Mouse (Mus musculus) kidney, embryonic 14.5 days (tissue): ENCODE results near the gene Gpld1. TPM values are rescaled to one million over a fixed set of nuclear protein-coding genes. Genes with fewer than 3 reads are reported as not detected.
A peak's percentile ranks its signal among the peaks of the same experiment; 100 is the strongest.

Experiments
- ATAC-seq: fragments of 200-750 bp; cut with Nextera tagmentation; 2 replicates; pipeline ENCODE4 v1.8.0; 2017; ENCODE audit warnings: moderate number of reproducible peaks, mild to moderate bottlenecking, moderate TSS enrichment, moderate library complexity; ENCODE audit not compliant: low FRiP score, low TSS enrichment
- H3K27ac ChIP-seq: fragments of 300-500 bp; sonication (generic); 2 replicates; pipeline ENCODE4 v1.5.1; 2014; ENCODE audit warnings: low read depth, mild to moderate bottlenecking, low read length, moderate library complexity, mixed read lengths
- H3K27me3 ChIP-seq: fragments of 300-500 bp; sonication (generic); 2 replicates; pipeline ENCODE4 v1.6.1; 2014; ENCODE audit warnings: mild to moderate bottlenecking, low read length; ENCODE audit not compliant: control insufficient read depth, insufficient read depth
- H3K36me3 ChIP-seq: fragments of 300-500 bp; sonication (generic); 2 replicates; pipeline ENCODE4 v1.6.1; 2014; ENCODE audit warnings: low read length, mixed read lengths; ENCODE audit not compliant: control insufficient read depth, insufficient read depth
- H3K4me1 ChIP-seq: fragments of 300-500 bp; sonication (generic); 2 replicates; pipeline ENCODE4 v1.6.1; 2014; ENCODE audit warnings: low read length, mixed read lengths; ENCODE audit not compliant: control insufficient read depth, insufficient read depth
- H3K4me2 ChIP-seq: fragments of 300-500 bp; sonication (generic); replicated peaks from 2 replicates; pipeline ENCODE4 v1.6.1; 2014; ENCODE audit warnings: low read depth, mild to moderate bottlenecking, low read length
- H3K4me3 ChIP-seq: fragments of 300-500 bp; sonication (generic); 2 replicates; pipeline ENCODE4 v1.5.1; 2014; ENCODE audit warnings: mild to moderate bottlenecking, low read length
- H3K9ac ChIP-seq: fragments of 300-500 bp; sonication (generic); 2 replicates; pipeline ENCODE4 v1.6.1; 2014; ENCODE audit warnings: low read depth, mild to moderate bottlenecking, low read length, moderate library complexity
- H3K9me3 ChIP-seq: fragments of 300-500 bp; sonication (generic); 2 replicates; pipeline ENCODE4 v1.6.1; 2016; ENCODE audit warnings: low read length; ENCODE audit not compliant: control insufficient read depth
- WGBS: fragments of 180-500 bp; shearing (Covaris S2); extraction: QIAGEN DNeasy Blood & Tissue Kit; methylation state at CpG from one replicate; pipeline ENCODE4 v1.1.7; 2014; 5-methylcytosine and 5-hydroxymethylcytosine counted together
- polyA plus RNA-seq: library from polyadenylated mRNA; unstranded; fragments of >200 nt; fragmentation: Nextera tagmentation; extraction: Ambion mirVana; gene quantifications from 2 replicates; pipeline ENCODE4 v1.2.1, GENCODE M21; 2014

Gene Gpld1
- polyA plus RNA-seq, 1 experiment from 2014 or later = 0.74 TPM

DNA sequence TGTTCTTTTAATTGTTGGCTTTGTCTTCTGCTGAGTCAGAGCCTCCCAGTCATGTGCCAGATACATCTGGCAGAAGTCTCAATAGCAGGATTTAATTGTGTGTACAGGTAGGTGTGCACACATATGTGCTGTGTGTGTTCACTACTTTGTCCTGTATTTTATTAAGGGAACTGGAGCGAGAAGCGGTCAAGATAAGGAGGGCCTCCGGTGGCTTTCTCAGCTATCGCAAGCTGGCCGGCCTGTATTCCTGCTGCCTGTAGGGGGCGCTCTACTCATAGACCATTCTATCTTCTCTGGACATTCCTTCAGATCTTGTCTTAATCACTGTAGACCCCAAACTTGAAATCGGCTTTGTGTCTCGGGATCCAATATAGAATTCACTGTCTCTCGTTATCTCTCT, 4.3 kb upstream of the Gpld1 start:
- Histone ChIP-seq H3K9me3 (no peaks in the 10 kb centered on the region), H3K36me3 (no peaks in the 10 kb centered on the region), H3K4me1 (0 out of 2 replicates have a peak, but pooled peaks cover 8% of the 10 kb centered on the region), H3K27me3 (no peaks in the 10 kb centered on the region), H3K9ac (no peak overlapping the region), H3K4me3 (no peak overlapping the region), H3K27ac (no peak overlapping the region), H3K4me2 (no peak overlapping the region)
- peak; percentile 14; the same call in 1 of the 2 replicates for ATAC-seq
- WGBS = 32% methylated on average over 9 of the region's 9 CpGs

- Histone ChIP-seq H3K4me3 (no peak overlapping the region), H3K4me1 (0 out of 2 replicates have a peak, but pooled peaks cover 8% of the 10 kb centered on the region), H3K36me3 (no peaks in the 10 kb centered on the region), H3K4me2 (no peak overlapping the region), H3K27me3 (no peaks in the 10 kb centered on the region), H3K9me3 (no peaks in the 10 kb centered on the region), H3K9ac (no peak overlapping the region), H3K27ac (no peak overlapping the region)
- WGBS = 90% methylated on average over 9 of the region's 9 CpGs
- no peak for ATAC-seq
Measured at GRCm38 (mm10) chr13:24939472-24939871, 3.5 kb upstream of the Gpld1 start.

- no peak for ATAC-seq
- Histone ChIP-seq H3K4me2 (no peak overlapping the region), H3K9me3 (no peaks in the 10 kb centered on the region), H3K4me1 (no peaks in the 10 kb centered on the region), H3K36me3 (no peaks in the 10 kb centered on the region), H3K4me3 (no peak overlapping the region), H3K27ac (no peak overlapping the region), H3K9ac (no peak overlapping the region), H3K27me3 (no peaks in the 10 kb centered on the region)
- 62% methylated on average over 8 of the region's 8 CpGs for WGBS
Measured at GRCm38 (mm10) chr13:24943303-24943702, 351 bp downstream of the Gpld1 start.

- Histone ChIP-seq H3K4me2 (no peak overlapping the region), H3K9me3 (no peaks in the 10 kb centered on the region), H3K27me3 (no peaks in the 10 kb centered on the region), H3K9ac (no peak overlapping the region), H3K4me3 (no peak overlapping the region), H3K36me3 (no peaks in the 10 kb centered on the region), H3K4me1 (no peaks in the 10 kb centered on the region), H3K27ac (no peak overlapping the region)
- no peak for ATAC-seq
- WGBS = 20% methylated on average over 4 of the region's 4 CpGs
Measured at GRCm38 (mm10) chr13:24945567-24945966, 2.6 kb downstream of the Gpld1 start.

- Histone ChIP-seq H3K9me3 (no peaks in the 10 kb centered on the region), H3K4me1 (no peaks in the 10 kb centered on the region), H3K27me3 (no peaks in the 10 kb centered on the region), H3K36me3 (no peaks in the 10 kb centered on the region), H3K4me3 (no peak overlapping the region), H3K4me2 (no peak overlapping the region), H3K9ac (no peak overlapping the region), H3K27ac (no peak overlapping the region)
- no peak for ATAC-seq
- WGBS = 80% methylated on average over 5 of the region's 5 CpGs
Measured at GRCm38 (mm10) chr13:24947158-24947557, 4.2 kb downstream of the Gpld1 start.

DNA sequence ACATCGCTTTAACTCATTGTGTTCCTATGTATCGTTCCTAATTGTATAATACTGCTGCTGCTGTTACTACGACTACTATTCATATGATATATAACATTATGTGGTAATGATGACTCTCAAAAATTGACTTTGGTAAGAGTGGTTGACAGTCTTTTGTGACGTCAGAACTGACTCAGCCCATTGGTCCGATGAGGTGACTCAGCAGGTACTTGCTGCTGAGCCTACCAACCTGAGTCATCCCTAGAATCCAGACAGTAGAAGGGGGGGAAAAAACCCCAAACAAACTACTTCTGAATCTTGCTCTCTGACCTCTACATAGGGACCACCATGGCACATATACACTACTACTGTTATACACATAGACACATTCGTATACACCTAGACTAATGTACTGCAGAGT, 5.9 kb downstream of the Gpld1 start:
- 92% methylated on average over 6 of the region's 6 CpGs for WGBS
- Histone ChIP-seq H3K27ac (no peak overlapping the region), H3K4me2 (no peak overlapping the region), H3K9ac (no peak overlapping the region), H3K4me3 (no peak overlapping the region), H3K36me3 (no peaks in the 10 kb centered on the region), H3K4me1 (peaks cover 3% of the 10 kb centered on the region; the same call in 1 of the 2 replicates), H3K9me3 (no peaks in the 10 kb centered on the region), H3K27me3 (no peaks in the 10 kb centered on the region)
- ATAC-seq = no peak

DNA sequence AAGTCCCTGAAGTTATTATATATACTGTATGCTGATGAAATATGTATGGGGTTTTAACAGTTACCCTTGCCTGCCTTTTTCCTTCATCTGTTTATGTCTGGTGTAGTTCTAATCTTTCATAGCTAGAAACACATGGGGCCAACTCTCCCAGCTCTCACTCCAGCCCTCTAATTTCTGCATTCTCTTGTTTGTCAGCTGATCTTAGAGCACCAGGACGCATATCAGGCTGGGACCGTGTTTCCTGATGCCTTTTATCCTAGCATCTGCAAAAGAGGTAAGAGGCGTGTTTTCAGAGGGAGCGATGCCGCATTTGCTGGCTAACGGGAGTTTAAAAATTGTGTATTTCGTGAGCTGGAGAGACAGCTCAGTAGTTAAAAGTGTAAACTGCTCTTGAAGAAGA, 9.7 kb downstream of the Gpld1 start:
- Histone ChIP-seq H3K9me3 (no peaks in the 10 kb centered on the region), H3K27me3 (no peaks in the 10 kb centered on the region), H3K27ac (no peak overlapping the region), H3K4me3 (no peak overlapping the region), H3K9ac (no peak overlapping the region), H3K36me3 (no peaks in the 10 kb centered on the region), H3K4me1 (peaks cover 3% of the 10 kb centered on the region; the same call in 1 of the 2 replicates), H3K4me2 (no peak overlapping the region)
- WGBS = 80% methylated on average over 7 of the region's 7 CpGs
- no peak for ATAC-seq

DNA sequence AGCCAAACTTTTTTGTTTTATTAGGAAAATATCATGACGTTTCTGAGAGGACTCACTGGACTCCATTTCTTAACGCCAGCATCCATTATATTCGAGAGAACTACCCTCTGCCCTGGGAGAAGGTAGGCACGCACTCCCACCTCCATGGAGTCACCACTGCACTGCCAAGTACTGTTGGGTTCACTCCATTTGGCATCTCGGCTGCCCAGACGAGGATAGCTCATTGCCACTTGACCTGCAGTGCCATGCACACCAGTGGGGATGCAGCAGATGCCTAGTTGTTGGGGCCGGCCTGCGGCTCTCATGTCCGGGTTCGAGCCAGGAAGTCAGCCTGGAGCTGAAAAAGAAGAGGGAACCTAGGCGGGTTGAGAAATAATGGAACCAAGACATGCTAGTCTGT, 12.1 kb downstream of the Gpld1 start:
- Histone ChIP-seq H3K4me3 (no peak overlapping the region), H3K9me3 (no peaks in the 10 kb centered on the region), H3K4me2 (no peak overlapping the region; the same call in 1 of the 2 replicates), H3K27ac (no peak overlapping the region), H3K27me3 (no peaks in the 10 kb centered on the region), H3K9ac (no peak overlapping the region), H3K36me3 (no peaks in the 10 kb centered on the region), H3K4me1 (peaks cover 3% of the 10 kb centered on the region; the same call in 1 of the 2 replicates)
- 41% methylated on average over 11 of the region's 11 CpGs for WGBS
- ATAC-seq = no peak

DNA sequence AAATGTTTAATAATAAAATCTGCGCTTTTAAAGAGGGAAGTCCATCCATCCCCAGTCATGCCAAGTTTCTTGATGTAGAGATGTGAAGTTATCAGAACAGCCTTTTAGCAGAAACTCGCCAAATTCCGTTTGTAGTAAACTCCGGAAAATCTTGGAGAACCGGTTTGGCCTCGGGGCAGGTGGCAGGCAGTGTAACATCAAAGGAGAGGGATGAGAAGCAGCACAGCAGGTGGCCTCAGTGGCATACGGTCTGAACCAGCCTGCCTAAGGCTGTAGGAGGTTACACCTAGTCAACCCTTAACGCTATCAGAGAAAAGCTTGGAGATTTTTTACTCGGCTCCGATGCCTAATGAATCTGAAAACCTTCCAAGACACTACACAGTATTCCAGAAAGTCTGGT, 12.5 kb downstream of the Gpld1 start:
- H3K36me3 ChIP-seq = no peaks in the 10 kb centered on the region
- WGBS = 14% methylated on average over 10 of the region's 10 CpGs
- H3K27ac ChIP-seq = no peak overlapping the region
- H3K4me3 ChIP-seq = no peak overlapping the region
- ATAC-seq = no peak
- peaks cover 3% of the 10 kb centered on the region; the same call in 1 of the 2 replicates for H3K4me1 ChIP-seq
- no peaks in the 10 kb centered on the region for H3K9me3 ChIP-seq
- H3K9ac ChIP-seq = no peak overlapping the region
- no peak overlapping the region; the same call in 1 of the 2 replicates for H3K4me2 ChIP-seq
- H3K27me3 ChIP-seq = no peaks in the 10 kb centered on the region
